Mouse (Mus musculus): ENCODE measurements around the gene Pced1b. TPM values are rescaled to one million over a fixed set of nuclear protein-coding genes. Genes with fewer than 3 reads are reported as not detected.

Pced1b gene
- polyA plus RNA-seq, 1 experiment from 2014 or later = 2.2 TPM

- Histone ChIP-seq H3K9me3 (replicated peaks) (no peaks in the 10 kb centered on the region), H3K9ac (no peak overlapping the region), H3K27me3 (no peaks in the 10 kb centered on the region), H3K4me2 (replicated peaks) (no peak overlapping the region), H3K4me1 (no peaks in the 10 kb centered on the region), H3K4me3 (replicated peaks) (no peak overlapping the region), H3K36me3 (no peaks in the 10 kb centered on the region), H3K27ac (replicated peaks) (no peak overlapping the region)
- no peak for ATAC-seq (ENCODE audit: insufficient number of reproducible peaks, low FRiP score, low TSS enrichment, low read depth)
- 78% methylated on average over 6 of the region's 6 CpGs for WGBS
Observed at GRCm38 (mm10) chr15:97345917-97346316, 99.0 kb downstream of the Pced1b start.

DNA sequence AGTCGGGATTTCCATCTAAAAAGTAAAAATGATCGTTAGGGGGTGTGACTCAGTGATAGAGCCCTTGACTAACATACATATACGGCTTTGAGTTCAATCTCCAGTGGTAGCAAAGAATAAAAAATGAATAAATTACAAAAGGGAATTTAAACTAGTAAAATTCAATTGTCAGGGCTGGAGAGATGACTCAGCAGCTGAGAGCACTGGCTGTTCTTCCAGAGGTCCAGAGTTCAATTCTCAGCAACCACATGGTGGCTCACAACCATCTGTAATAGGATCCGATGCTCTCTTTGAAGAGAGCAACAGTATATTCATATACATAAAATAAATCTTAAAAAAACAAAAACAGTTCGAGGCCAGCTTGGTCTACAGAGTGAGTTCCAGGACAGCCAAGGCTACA is 99.5 kb downstream of the Pced1b start:
- H3K4me3 ChIP-seq (replicated peaks) = no peak overlapping the region
- H3K4me2 ChIP-seq (replicated peaks) = no peak overlapping the region
- no peak overlapping the region for H3K27ac ChIP-seq (replicated peaks)
- H3K9ac ChIP-seq = no peak overlapping the region
- 83% methylated on average over 5 of the region's 5 CpGs for WGBS
- no peaks in the 10 kb centered on the region for H3K27me3 ChIP-seq
- no peaks in the 10 kb centered on the region for H3K36me3 ChIP-seq
- H3K9me3 ChIP-seq (replicated peaks) = no peaks in the 10 kb centered on the region
- ATAC-seq (ENCODE audit: insufficient number of reproducible peaks, low FRiP score, low TSS enrichment, low read depth) = no peak
- H3K4me1 ChIP-seq = no peaks in the 10 kb centered on the region

DNA sequence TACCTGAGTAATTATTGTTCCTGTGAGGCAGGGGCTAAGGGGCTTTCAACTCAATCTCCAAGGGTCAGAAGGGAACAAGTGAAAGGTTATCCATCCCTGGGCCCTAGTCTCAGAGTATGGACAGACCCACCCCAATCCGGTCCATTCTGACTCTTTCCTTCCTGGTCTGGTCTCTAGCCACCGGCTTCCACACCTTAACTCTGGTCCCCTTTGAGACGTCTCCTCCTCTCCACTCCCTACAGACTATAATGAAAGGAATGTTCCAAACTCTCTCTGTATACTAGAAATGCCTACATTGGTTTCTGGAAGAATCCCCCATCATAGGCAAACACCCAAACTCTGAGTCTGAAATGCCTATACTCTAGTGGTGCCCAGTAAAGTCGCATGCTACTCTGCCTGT is 100.0 kb downstream of the Pced1b start:
- Histone ChIP-seq H3K9me3 (replicated peaks) (no peaks in the 10 kb centered on the region), H3K4me1 (no peaks in the 10 kb centered on the region), H3K9ac (no peak overlapping the region), H3K27ac (replicated peaks) (no peak overlapping the region), H3K27me3 (no peaks in the 10 kb centered on the region), H3K4me2 (replicated peaks) (no peak overlapping the region), H3K36me3 (no peaks in the 10 kb centered on the region), H3K4me3 (replicated peaks) (no peak overlapping the region)
- ATAC-seq (ENCODE audit: insufficient number of reproducible peaks, low FRiP score, low TSS enrichment, low read depth) = no peak
- 85% methylated on average over 4 of the region's 4 CpGs for WGBS

DNA sequence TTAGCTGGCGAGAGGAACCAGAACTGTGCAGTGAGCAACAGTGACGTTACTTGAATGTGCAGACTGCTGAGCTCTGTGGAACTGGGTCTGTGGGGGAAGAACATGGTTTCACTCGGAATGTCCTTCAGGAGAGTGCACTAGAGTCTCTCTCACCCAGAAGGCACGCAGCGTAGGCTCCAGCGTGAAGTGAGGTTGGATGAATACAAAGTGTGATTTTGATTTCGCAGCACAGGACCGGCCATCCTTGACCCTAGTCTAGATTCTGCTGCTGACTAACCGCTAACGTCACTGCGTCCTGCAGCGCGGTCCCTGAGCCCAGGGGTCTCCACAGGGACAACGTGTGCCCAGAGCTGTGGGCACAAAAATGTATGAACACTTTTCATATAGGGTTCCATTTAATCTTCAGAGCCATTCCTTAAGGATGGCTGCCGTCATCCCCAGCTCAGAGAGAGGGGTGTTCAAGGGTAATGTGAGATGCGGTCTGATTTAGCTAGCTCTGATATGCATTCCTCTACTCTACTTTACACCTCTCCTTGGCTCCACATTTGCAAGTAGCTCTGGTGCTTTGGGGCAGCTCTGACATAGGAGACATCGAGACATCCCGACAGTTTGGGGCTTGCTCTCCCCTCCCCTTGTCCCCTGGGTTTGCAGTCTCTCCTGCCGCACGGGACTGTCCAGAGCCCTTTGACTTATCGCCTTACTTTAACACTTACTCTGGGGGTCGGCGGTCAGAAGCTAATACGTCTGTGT is 101.8 kb downstream of the Pced1b start:
- no peak overlapping the region for H3K27ac ChIP-seq (replicated peaks)
- no peak overlapping the region for H3K4me2 ChIP-seq (replicated peaks)
- H3K27me3 ChIP-seq = no peaks in the 10 kb centered on the region
- no peak overlapping the region for H3K9ac ChIP-seq
- H3K36me3 ChIP-seq = no peaks in the 10 kb centered on the region
- no peaks in the 10 kb centered on the region for H3K4me1 ChIP-seq
- H3K9me3 ChIP-seq (replicated peaks) = no peaks in the 10 kb centered on the region
- WGBS = 80% methylated on average over 24 of the region's 24 CpGs
- no peak overlapping the region for H3K4me3 ChIP-seq (replicated peaks)
- ATAC-seq (ENCODE audit: insufficient number of reproducible peaks, low FRiP score, low TSS enrichment, low read depth) = no peak

DNA sequence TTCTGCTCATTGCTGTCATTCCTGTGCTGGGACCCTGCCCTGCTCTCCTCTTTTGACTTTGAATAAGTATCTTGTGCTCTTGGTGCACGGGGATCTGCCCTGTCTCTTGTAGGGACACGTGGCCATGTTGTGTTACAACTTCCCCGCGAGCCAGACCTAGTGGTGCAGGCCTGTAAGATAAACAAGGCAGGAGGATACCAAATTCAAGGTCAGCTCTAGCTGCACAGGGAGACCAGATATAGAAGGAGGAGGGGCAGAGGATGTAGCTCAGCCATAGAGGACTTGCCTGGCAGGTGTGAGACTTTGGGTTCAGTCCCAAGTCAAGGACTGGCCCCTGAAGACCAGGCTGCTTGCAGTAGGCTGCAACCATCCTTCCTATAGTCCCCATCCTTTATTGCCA is 103.6 kb downstream of the Pced1b start:
- Histone ChIP-seq H3K4me3 (replicated peaks) (no peak overlapping the region), H3K9ac (no peak overlapping the region), H3K27me3 (no peaks in the 10 kb centered on the region), H3K4me1 (no peaks in the 10 kb centered on the region), H3K9me3 (replicated peaks) (no peaks in the 10 kb centered on the region), H3K36me3 (no peaks in the 10 kb centered on the region), H3K4me2 (replicated peaks) (no peak overlapping the region), H3K27ac (replicated peaks) (peak overlapping the region; percentile 48; the same call in 1 of the 2 replicates)
- whole genome bisulfite sequencing = 77% methylated on average over 4 of the region's 4 CpGs
- ATAC-seq (ENCODE audit: insufficient number of reproducible peaks, low FRiP score, low TSS enrichment, low read depth) = no peak

GRCm38 (mm10) chr15:97351016-97351415 is 104.1 kb downstream of the Pced1b start:
- WGBS = 43% methylated on average over 8 of the region's 8 CpGs

DNA sequence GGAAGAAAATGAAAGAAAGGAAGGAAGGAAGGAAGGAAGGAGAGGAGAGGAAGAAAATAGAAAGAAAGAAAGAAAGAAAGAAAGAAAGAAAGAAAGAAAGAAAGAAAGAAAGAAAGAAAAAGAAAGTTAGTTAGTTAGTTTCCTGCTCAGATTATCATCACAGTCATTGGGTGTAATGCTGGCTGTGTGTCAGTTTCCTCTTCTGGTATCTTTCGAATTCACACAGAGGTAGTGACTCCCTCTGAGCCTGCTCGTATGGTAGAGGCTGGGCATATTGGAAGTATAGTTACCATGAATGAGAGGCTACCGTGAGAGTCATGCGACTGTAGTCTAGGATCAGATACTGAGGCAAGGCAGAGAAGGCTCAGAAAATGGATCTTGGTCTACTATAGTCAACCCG is 104.8 kb downstream of the Pced1b start:
- H3K4me3 ChIP-seq (replicated peaks) = no peak overlapping the region
- H3K9me3 ChIP-seq (replicated peaks) = no peaks in the 10 kb centered on the region
- H3K36me3 ChIP-seq = no peaks in the 10 kb centered on the region
- 88% methylated on average over 5 of the region's 5 CpGs for WGBS
- no peak overlapping the region for H3K9ac ChIP-seq
- H3K27me3 ChIP-seq = no peaks in the 10 kb centered on the region
- H3K27ac ChIP-seq (replicated peaks) = no peak overlapping the region
- no peak for ATAC-seq (ENCODE audit: insufficient number of reproducible peaks, low FRiP score, low TSS enrichment, low read depth)
- no peak overlapping the region for H3K4me2 ChIP-seq (replicated peaks)
- H3K4me1 ChIP-seq = no peaks in the 10 kb centered on the region

More at GRCm38 (mm10) chr15:97351016-97351415, 104.1 kb downstream of the Pced1b start:
- ATAC-seq (ENCODE audit: insufficient number of reproducible peaks, low FRiP score, low TSS enrichment, low read depth) = no peak; the same call in 1 of the 2 replicates
- no peak overlapping the region for H3K9ac ChIP-seq
- no peaks in the 10 kb centered on the region for H3K27me3 ChIP-seq
- no peaks in the 10 kb centered on the region for H3K36me3 ChIP-seq
- no peaks in the 10 kb centered on the region for H3K4me1 ChIP-seq
- no peak overlapping the region for H3K4me2 ChIP-seq (replicated peaks)
- H3K27ac ChIP-seq (replicated peaks) = 0 out of 2 replicates have a peak overlapping the region, but pooled peaks have one; percentile 17
- no peak overlapping the region for H3K4me3 ChIP-seq (replicated peaks)
- no peaks in the 10 kb centered on the region for H3K9me3 ChIP-seq (replicated peaks)

GRCm38 (mm10) chr15:97355676-97356303 is 108.9 kb downstream of the Pced1b start:
- Histone ChIP-seq H3K4me2 (replicated peaks) (no peak overlapping the region), H3K36me3 (no peaks in the 10 kb centered on the region), H3K27me3 (no peaks in the 10 kb centered on the region), H3K9me3 (replicated peaks) (no peaks in the 10 kb centered on the region), H3K27ac (replicated peaks) (no peak overlapping the region), H3K4me1 (no peaks in the 10 kb centered on the region), H3K9ac (no peak overlapping the region), H3K4me3 (replicated peaks) (no peak overlapping the region)
- ATAC-seq (ENCODE audit: insufficient number of reproducible peaks, low FRiP score, low TSS enrichment, low read depth) = no peak
- WGBS = 79% methylated on average over 9 of the region's 9 CpGs

DNA sequence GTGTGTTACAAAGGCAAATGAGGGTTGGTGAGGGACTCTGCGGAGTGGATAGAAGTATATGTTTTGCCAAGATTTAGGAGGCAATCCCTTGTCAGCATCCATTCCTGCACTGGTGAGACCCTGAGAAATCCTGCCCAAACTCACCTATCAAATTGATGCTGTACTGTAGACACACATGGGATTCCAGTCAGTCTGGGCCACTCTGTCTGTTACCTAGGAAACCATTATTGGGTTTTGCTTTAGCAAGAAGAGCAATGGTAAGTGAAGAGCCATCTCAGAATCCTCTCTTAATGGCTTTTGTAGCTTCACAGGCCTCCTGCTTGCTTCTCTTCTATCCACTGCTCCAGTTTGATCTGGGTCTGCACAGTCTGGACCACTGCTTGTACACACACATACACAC is 110.1 kb downstream of the Pced1b start:
- Histone ChIP-seq H3K4me1 (no peaks in the 10 kb centered on the region), H3K4me3 (replicated peaks) (no peak overlapping the region), H3K27me3 (no peaks in the 10 kb centered on the region), H3K9ac (no peak overlapping the region), H3K4me2 (replicated peaks) (no peak overlapping the region), H3K36me3 (no peaks in the 10 kb centered on the region), H3K9me3 (replicated peaks) (no peaks in the 10 kb centered on the region), H3K27ac (replicated peaks) (no peak overlapping the region)
- 92% methylated on average over 1 of the region's 1 CpGs for WGBS
- ATAC-seq (ENCODE audit: insufficient number of reproducible peaks, low FRiP score, low TSS enrichment, low read depth) = no peak

- Histone ChIP-seq H3K4me2 (replicated peaks) (no peak overlapping the region), H3K27ac (replicated peaks) (no peak overlapping the region), H3K27me3 (no peaks in the 10 kb centered on the region), H3K4me3 (replicated peaks) (no peak overlapping the region), H3K36me3 (no peaks in the 10 kb centered on the region), H3K9ac (no peak overlapping the region), H3K4me1 (no peaks in the 10 kb centered on the region), H3K9me3 (replicated peaks) (no peaks in the 10 kb centered on the region)
- ATAC-seq (ENCODE audit: insufficient number of reproducible peaks, low FRiP score, low TSS enrichment, low read depth) = no peak
- WGBS = 78% methylated on average over 23 of the region's 23 CpGs
Observed at GRCm38 (mm10) chr15:97360842-97361770, 114.2 kb downstream of the Pced1b start.

DNA sequence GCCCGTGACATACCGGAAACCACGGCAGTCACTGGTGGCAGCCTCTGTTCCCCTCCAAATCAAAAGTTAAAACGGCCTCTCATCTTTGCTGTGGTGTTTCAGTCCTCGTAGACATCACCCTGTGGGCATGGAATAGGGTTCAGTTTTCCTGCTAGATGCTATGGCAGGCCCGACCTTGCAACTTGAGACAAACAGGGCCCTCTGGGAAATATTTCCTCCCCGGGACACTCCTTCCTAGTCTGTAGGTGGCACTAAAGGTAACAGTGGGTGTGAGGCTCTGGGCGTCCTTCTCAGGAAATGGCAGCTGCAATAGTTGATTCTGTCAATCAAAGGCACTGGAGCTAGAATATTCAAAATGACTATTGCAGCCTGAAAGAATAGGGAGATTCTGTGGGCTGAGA is 114.9 kb downstream of the Pced1b start:
- Histone ChIP-seq H3K27me3 (no peaks in the 10 kb centered on the region), H3K4me3 (replicated peaks) (no peak overlapping the region), H3K4me2 (replicated peaks) (no peak overlapping the region), H3K9ac (no peak overlapping the region), H3K9me3 (replicated peaks) (no peaks in the 10 kb centered on the region), H3K27ac (replicated peaks) (no peak overlapping the region), H3K36me3 (no peaks in the 10 kb centered on the region), H3K4me1 (no peaks in the 10 kb centered on the region)
- WGBS = 37% methylated on average over 8 of the region's 8 CpGs
- ATAC-seq (ENCODE audit: insufficient number of reproducible peaks, low FRiP score, low TSS enrichment, low read depth) = no peak
